Mouse (Mus musculus): ENCODE data around the gene Cd248.

The Cd248 gene

GRCm38 (mm10) chr19:5106731-5107191 lies 38.9 kb downstream of the Cd248 start, which contains the start of gene Rab1b:
Gene Rab1b (minus strand): TSS chr19:5107072.
- DNase-seq (ENCODE audit: low spot score in 2 of 2): peak; percentile 99

GRCm38 (mm10) chr19:5107556-5108270 lies 39.8 kb downstream of the Cd248 start:
- DNase-seq (ENCODE audit: low spot score in 2 of 2): no peak

GRCm38 (mm10) chr19:5108271-5108575 lies 40.3 kb downstream of the Cd248 start:
- DNase-seq (ENCODE audit: low spot score in 2 of 2): no peak

- no peak for DNase-seq (ENCODE audit: low spot score in 2 of 2)
These were observed 40.8 kb downstream of the Cd248 start for GRCm38 (mm10) chr19:5108702-5109101.

GRCm38 (mm10) chr19:5109659-5110453 lies 42.0 kb downstream of the Cd248 start:
- no peak for DNase-seq (ENCODE audit: low spot score in 2 of 2)

GRCm38 (mm10) chr19:5113783-5114182 lies 45.9 kb downstream of the Cd248 start:
- no peak for DNase-seq (ENCODE audit: low spot score in 2 of 2)

- peak; percentile 91 for DNase-seq (ENCODE audit: low spot score in 2 of 2)
These were observed 49.9 kb downstream of the Cd248 start for GRCm38 (mm10) chr19:5117494-5118383.

- DNase-seq (ENCODE audit: low spot score in 2 of 2): no peak
These were observed 50.5 kb downstream of the Cd248 start, which contains the start of gene Klc2 for GRCm38 (mm10) chr19:5118384-5118698. Gene Klc2 (minus strand): TSS chr19:5118560.
